Mouse (Mus musculus) Muller cell, postnatal 12 days (primary cell): Measurements from ENCODE around the gene Gpr139.

Source experiments
- DNase-seq: peaks from one replicate; pipeline ENCODE4 v3.0.0-alpha.2; 2015; ENCODE audit errors: inconsistent ontology term

Gene Gpr139

DNA sequence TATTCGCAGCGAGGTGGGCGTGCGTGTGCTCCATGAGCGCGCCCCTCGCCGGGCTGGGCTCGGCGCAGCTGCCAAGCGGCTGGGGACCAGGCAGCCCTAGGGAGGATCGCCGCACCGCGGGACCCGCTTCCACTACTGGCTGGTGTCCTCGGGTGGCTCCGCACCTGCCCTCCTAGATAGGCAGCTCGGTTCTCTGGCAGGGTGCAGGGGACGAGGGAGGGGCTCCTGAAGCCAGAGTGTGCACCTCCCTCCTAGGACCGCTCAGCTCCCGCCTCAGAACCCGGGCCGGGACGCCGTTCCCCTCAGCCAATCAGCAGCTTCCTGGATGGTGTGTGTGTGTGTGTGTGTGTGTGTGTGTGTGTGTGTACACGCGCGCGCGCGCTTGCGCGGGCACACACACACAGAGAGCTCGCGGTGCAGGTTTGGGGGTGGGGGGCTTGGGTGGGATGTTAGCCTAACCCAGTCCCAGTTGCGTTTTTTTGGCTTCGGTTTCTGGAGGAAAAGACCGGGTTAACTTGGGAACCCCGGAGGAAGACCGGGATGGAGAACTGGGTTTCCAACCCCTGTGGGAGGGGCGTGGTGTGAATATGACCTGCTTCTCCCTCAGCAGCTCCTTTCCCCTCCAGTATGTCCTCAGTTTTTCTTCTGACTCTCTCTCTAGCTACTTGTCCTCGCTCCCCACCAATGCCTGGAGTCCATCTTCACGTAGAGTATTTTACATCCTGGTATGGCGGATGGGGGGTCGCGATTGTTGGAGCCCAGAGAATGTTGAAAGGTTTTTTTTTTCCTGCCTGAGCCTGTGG is at the start of gene Gpr139:
TSS of gene Gpr139 (minus strand) at position 263 of the 803 bp plus-strand sequence.
- peak; percentile 26 for DNase-seq

DNA sequence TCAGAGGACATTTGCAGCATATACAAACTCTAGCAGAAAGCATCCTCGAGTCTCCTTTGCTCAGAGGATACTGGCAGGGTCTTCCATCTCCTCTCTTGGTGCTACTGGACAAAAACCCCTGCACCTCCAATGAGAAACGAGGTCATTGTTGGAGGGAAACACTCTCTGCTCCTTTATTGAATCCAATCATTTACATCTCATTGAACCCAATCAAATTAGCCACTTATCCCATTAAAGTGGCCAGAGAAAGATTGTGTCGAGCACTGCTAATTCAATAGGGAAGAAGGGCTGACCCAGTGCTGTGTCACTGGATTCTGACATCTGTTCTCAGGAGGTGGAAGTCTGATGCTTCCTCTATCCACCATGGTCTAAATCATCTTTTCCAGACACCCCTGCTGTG is 46.6 kb upstream of the Gpr139 start:
- DNase-seq = no peak

DNA sequence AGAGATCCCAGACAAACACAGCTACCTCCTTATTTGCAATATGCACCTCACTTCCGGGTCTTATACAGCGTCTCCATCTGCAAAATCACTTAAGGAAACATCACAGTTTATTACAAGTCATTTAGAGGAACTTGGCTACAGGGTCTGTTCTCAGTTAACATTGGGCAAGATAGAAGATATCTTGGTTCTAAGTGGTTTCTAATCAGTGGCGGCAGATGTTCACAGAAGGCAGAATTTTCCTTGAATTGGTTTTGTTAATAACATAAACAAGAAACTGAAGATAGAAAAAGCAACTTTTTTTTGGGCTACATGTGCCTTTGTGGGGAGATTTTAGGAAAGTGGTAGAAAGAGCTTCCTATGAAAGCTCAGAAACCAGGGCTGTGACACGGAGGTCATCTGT is 38.3 kb upstream of the Gpr139 start:
- no peak for DNase-seq

DNA sequence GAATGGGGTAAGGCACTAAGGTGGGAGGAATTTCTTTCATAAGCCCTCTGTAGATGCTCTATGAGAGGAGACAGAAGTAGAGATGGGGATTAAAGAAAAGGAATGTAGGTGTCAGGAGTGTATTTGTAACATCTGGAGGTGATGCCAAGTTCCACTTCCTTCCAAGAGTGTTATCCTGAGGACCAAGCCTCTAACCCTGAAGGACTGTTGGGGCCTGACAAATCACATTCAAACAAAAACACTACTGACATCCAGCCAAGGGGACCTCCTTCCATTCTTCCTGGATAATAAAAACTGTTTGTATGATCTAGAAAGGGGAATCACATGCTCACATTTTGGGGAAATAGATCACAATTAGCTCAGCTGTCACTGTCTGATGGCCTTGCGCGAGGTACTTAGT is 34.7 kb upstream of the Gpr139 start:
- no peak for DNase-seq

DNA sequence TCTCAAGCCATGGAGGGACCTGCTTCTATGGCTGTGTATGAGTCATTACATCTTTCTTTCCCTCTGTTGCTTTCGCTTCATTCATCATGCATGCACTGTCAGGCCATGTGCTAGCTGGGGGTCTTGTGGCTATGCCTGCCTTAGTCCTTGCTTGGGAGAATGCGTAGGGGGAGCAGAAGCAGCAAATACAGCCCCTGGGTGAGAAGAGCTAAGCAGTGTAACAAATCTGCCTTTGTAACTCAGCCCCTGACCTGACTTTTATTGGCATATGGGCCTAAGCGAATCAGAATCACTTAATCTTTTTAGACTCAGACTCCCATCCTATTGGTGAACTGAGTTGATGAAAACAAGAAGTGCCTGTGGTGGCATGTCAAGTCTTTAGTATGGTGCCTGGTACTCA is 22.8 kb upstream of the Gpr139 start:
- no peak for DNase-seq

DNA sequence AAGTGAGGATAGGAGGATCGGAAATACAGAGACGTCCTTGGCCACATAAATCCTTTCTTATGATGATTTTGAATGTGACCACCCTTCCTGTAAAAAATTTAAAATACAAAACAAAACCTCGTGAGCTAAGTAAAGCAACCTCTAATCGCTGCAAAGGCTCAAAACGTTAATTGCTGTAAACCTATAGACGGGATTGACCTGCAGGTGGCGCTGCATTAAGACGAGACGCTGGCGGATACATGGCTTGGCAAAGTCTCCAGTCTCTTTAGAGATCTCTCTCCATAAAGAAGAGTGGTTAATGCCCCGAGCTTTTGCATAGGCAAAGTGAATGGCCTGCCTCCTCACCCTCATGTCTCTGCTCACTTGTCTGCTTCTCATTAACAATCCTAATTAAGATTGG is 2.0 kb upstream of the Gpr139 start:
- DNase-seq = no peak

DNA sequence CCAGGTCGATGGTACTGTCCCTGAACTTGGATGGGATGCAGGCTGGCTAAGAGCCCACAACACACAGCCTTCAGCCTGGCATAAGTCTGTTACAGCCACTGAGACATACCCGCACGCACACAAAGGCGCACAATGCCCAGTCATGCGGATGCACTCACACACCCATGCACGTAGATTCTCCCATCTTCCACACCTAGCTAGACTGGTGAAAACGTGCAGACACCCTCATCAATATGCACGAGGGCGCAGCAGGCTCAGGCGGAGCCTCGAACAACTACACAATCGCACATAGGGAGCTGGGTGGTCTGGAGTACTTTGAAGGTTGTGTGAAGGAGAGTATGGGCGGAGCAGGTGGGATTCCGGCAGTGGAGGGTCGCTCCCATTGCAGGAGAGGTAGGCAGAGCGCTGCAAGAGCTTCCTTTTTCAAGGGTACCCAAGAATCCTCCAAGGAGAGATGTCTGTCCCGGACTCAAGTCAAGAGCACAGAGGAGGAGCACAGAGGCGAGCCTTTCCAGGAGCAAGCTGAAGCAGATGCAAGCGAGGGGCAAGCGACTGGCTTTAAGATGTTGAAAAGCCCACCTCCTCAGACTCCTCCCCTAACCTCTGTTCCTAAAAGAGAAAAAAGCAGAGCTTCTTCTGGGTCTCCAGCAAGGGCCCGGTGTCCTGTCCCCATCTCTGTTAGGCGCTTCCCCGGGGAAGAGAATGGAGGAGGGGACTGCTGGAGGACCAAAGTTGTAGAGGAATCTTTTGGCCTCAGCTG is 958 bp upstream of the Gpr139 start:
- DNase-seq = no peak

DNA sequence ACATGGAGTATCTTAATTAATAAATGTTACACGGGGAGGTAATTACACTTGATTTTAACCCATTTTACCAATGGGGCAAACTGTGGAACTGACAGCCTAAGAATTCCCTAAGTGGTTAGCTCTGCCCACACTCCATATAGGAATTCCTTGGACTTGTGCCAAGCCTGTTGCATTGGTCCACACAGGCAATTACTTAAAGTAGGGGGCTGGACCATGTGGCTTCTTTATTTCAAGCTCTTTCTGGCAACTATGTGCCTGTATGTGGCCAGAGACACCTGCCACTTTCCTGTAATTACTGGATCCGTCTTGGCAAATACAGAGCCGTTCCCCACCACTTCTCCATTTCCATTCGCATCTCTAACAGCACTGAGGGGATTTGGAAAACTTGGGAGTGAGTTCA is 3.4 kb downstream of the Gpr139 start:
- DNase-seq = no peak

DNA sequence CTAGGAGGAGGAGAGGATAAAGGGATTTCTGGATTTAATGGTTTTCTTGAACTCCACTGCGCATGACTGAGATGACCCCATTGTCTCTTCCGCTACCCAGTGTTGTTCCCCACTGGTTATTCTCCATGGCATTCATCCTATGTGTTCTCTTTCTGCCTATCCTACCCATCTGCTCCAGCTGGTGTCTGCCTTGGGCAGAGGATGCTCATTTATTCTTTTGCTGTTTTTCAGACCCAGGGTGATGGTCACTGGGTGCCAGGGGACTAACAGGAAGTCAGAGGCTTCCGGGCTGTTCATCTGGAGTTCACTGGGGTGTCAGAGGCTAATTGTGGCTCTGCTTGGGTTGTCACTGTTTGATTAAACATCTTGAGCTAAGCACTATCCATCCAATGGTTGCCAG is 24.4 kb downstream of the Gpr139 start:
- DNase-seq = no peak

DNA sequence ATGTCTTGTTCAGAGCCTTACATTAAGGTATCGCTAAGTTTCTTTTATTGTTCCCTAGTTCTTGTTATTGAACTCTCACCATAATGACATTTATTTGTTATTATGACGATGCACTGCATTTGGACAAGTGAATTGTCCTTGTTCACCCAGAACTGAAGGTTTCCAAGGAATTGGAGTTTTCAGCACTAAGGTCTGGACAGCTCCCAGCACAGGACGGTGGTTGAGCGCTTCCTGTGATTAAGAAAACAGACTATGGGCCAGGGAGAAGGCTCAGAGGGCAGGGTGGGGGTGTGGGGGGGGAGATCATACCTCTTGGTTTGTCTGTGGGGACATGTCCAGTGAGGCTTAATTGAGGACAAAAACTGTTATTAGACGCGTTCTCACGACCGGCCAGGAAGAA is 72.6 kb downstream of the Gpr139 start:
- peak; percentile 8 for DNase-seq

DNA sequence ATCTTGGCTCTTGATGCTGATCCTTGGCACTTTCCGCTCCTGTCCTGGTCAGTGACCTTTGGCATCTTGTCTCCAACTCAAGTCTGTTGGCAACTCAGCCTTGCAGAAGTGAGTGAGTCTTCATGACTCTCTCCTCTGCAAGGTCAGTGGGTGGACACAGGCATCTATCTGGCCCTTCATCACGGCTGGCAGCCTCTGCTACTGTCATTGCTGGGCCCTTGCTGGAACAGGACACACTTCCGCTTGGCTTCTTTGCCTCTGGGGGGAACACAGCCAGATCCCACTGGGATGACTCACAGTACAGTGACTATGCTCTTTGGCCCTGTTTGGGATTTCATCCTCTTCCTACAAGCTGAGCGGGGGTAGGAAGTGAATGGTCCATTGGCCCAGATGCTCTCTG is 78.5 kb downstream of the Gpr139 start:
- DNase-seq = peak; percentile 71

DNA sequence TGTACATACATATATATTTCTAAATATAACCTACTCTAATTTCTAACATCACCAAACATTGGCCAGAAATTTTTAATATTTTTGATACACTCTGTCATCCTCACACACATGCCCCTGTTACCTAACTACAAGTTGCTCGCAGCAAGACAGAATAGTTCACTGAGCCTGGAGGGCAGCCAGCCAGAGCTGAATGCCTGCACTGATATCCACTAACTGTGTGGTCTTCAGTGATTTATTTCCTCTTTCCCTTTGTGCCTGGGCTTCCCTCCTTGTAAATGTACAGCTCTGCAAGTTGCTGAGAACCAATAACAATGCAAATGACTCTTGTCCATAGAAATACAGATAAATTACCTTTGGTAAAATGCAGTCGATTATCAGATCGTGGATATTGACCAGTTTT is 87.8 kb downstream of the Gpr139 start:
- DNase-seq = no peak
